Mouse (Mus musculus): Measurements from ENCODE around the gene Pask. TPM values are rescaled to one million over a fixed set of nuclear protein-coding genes. Genes with fewer than 3 reads are reported as not detected.

Pask gene
- polyA plus RNA-seq, 1 experiment from 2014 or later: 36.5 TPM

- Histone ChIP-seq H3K9me3 (no peaks in the 10 kb centered on the region), H3K27me3 (ENCODE audit: poor library complexity, severe bottlenecking) (no peaks in the 10 kb centered on the region), H3K4me3 (no peak overlapping the region), H3K36me3 (replicated peaks) (no peaks in the 10 kb centered on the region), H3K4me1 (peaks cover 4% of the 10 kb centered on the region; the same call in 1 of the 2 replicates), H3K27ac (no peak overlapping the region)
- no peak for DNase-seq (ENCODE audit: extremely low spot score, low spot score)
- 76% methylated on average over 5 of the region's 6 CpGs for WGBS
Observed at GRCm38 (mm10) chr1:93271751-93272150, 71.5 kb downstream of the Pask start.

DNA sequence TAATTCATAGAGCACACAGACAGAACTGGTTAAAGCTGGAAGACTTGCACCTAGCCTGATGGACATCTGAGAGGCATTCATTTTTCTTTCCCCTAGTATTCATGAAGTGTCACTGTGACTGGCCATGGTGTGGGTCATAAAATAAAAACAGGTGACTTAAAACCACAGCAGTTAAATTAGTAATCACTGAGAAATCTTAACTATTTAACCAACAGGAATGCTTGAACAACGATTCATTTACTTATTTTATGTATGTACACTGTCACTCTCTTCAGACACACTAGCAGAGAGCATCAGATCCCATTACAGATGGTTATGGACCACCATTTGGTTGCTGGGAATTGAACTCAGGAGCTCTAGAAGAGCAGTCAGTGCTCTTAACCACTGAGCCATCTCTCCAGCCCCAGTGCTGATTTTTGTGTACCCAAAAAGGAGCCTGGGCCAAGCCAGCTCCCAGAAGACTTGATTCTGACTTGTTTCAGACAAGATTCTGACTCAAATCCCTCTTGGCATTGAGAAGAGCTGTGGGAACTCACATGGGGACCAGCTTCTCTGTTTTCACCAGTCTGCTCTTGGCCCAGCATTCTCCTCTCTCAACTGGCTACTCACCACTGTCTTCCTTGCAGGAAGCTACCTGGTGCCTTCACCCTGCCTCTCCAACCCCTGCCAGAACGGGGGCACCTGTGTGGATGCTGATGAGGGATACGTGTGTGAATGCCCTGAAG lies 72.6 kb downstream of the Pask start:
- WGBS: 72% methylated on average over 3 of the region's 3 CpGs
- Histone ChIP-seq H3K27me3 (ENCODE audit: poor library complexity, severe bottlenecking) (no peaks in the 10 kb centered on the region), H3K27ac (no peak overlapping the region), H3K9me3 (no peaks in the 10 kb centered on the region), H3K4me3 (no peak overlapping the region), H3K36me3 (replicated peaks) (no peaks in the 10 kb centered on the region), H3K4me1 (peaks cover 4% of the 10 kb centered on the region; the same call in 1 of the 2 replicates)
- no peak for DNase-seq (ENCODE audit: extremely low spot score, low spot score)

- 89% methylated on average over 2 of the region's 2 CpGs for WGBS
Observed at GRCm38 (mm10) chr1:93268246-93268645, 75.0 kb downstream of the Pask start.

DNA sequence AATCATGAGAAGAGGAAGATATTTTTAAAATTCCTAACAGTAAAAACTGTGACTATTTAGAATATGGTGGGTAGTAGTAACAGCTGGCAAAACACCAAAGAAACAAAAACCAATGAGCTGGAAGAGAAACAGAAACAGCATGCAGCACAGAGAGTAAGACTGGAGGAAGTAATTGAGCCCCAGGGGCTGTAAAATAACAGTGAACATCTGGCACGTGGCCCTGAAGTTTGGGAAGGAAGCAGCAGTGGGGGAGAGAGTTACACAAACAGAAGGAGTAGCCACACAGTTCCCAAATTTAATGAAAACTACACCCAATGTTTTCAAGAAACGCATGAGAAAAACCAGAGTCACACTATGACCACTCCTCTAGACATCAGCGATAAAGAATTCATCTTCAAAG lies 76.1 kb downstream of the Pask start:
- no peaks in the 10 kb centered on the region for H3K36me3 ChIP-seq (replicated peaks)
- H3K9me3 ChIP-seq: no peaks in the 10 kb centered on the region
- 53% methylated on average over 3 of the region's 3 CpGs for WGBS
- no peaks in the 10 kb centered on the region for H3K27me3 ChIP-seq (ENCODE audit: poor library complexity, severe bottlenecking)
- no peak for DNase-seq (ENCODE audit: extremely low spot score, low spot score)
- peaks cover under 1% of the 10 kb centered on the region; the same call in 1 of the 2 replicates for H3K4me1 ChIP-seq
- no peak overlapping the region for H3K4me3 ChIP-seq
- no peak overlapping the region for H3K27ac ChIP-seq

More at GRCm38 (mm10) chr1:93268246-93268645, 75.0 kb downstream of the Pask start:
- H3K4me3 ChIP-seq: no peak overlapping the region
- no peaks in the 10 kb centered on the region for H3K9me3 ChIP-seq
- DNase-seq (ENCODE audit: extremely low spot score, low spot score): no peak
- H3K4me1 ChIP-seq: peaks cover 4% of the 10 kb centered on the region; the same call in 1 of the 2 replicates
- no peaks in the 10 kb centered on the region for H3K27me3 ChIP-seq (ENCODE audit: poor library complexity, severe bottlenecking)
- H3K36me3 ChIP-seq (replicated peaks): no peaks in the 10 kb centered on the region
- H3K27ac ChIP-seq: no peak overlapping the region

Small RNA genes lying within 50 kb of the gene (microRNA-seq; reads per million reads assigned to microRNA genes)
- gene Mir6345: not detected
- not detected for gene Mir6901
- gene Mir6902: 0.90 reads per million

Other genes with a start within 250 kb of the Pask start
- gene Kif1a, start 241.5 kb downstream of the Pask start, polyA plus RNA-seq (2016; fragmentation: Nextera tagmentation; extraction: Ambion mirVana): 41.4 and 41.5 TPM in 2 replicates
- gene Agxt, start 208.2 kb downstream of the Pask start, polyA plus RNA-seq (2016; fragmentation: Nextera tagmentation; extraction: Ambion mirVana): not detected in 2 replicates
- 0.92 and 1.0 TPM in 2 replicates for gene 2310007B03Rik, start 182.5 kb downstream of the Pask start, polyA plus RNA-seq (2016; fragmentation: Nextera tagmentation; extraction: Ambion mirVana)
- 0.05 and 0.12 TPM in 2 replicates for gene Crocc2, start 174.8 kb downstream of the Pask start, polyA plus RNA-seq (2016; fragmentation: Nextera tagmentation; extraction: Ambion mirVana)
- 1.1 and 1.9 TPM in 2 replicates for gene Sned1, start 107.6 kb downstream of the Pask start, polyA plus RNA-seq (2016; fragmentation: Nextera tagmentation; extraction: Ambion mirVana)
- gene Mterf4, start 37.6 kb downstream of the Pask start, polyA plus RNA-seq (2016; fragmentation: Nextera tagmentation; extraction: Ambion mirVana): 35.1 and 39.8 TPM in 2 replicates
- 84.7 and 93.2 TPM in 2 replicates for gene Ppp1r7, start 628 bp downstream of the Pask start, polyA plus RNA-seq (2016; fragmentation: Nextera tagmentation; extraction: Ambion mirVana)
- 0.06 TPM in 1 of 2 replicates, not detected in the other for gene Ano7, start 30.4 kb upstream of the Pask start, polyA plus RNA-seq (2016; fragmentation: Nextera tagmentation; extraction: Ambion mirVana)
- gene Hdlbp, start 135.3 kb upstream of the Pask start, polyA plus RNA-seq (2016; fragmentation: Nextera tagmentation; extraction: Ambion mirVana): 116 and 119 TPM in 2 replicates
- 3.7 and 4.8 TPM in 2 replicates for gene Farp2, start 168.6 kb upstream of the Pask start, polyA plus RNA-seq (2016; fragmentation: Nextera tagmentation; extraction: Ambion mirVana)

Measured in forebrain, embryonic 10.5 days (tissue).